8 mouse cellular contexts compared by ENCODE assay signal in genomic region chr16:18343778-18344177, GRCm38 (mm10). TPM values are rescaled to one million over a fixed set of nuclear protein-coding genes. Genes with fewer than 3 reads are reported as not detected.
A peak's percentile ranks its signal among the peaks of the same experiment; 100 is the strongest.
DNase-seq lines count a peak whose midpoint lies in the region; ATAC-seq and TF ChIP-seq lines count a peak whose summit lies in the region.

No protein-coding gene starts in this region.

- DNase-seq in c-Kit-positive CD71-positive TER-119-positive erythroid progenitor cells, embryonic 14.5 days (ENCODE audit: low spot score), result peak; percentile 97
- peak; percentile 96 to 98 for DNase-seq in heart, postnatal 10 days
- peak; percentile 83 for DNase-seq in large intestine, adult 2 months (ENCODE audit: low read depth, low spot score)
- DNase-seq in liver, postnatal 0 days, result peak; percentile 99
- peak; percentile 97 for DNase-seq in testis, postnatal 10 days (ENCODE audit: low spot score)

- H3K9me3 ChIP-seq in E14TG2a.4 (ENCODE audit: low read length), result no peaks in the 10 kb centered on the region
- H3K9me3 ChIP-seq in forebrain, embryonic 12.5 days, result no peaks in the 10 kb centered on the region
- no peaks in the 10 kb centered on the region for H3K9me3 ChIP-seq in liver, postnatal 0 days (ENCODE audit: low read length)
- H3K9me3 ChIP-seq in neural tube, embryonic 14.5 days (ENCODE audit: control insufficient read depth, low read length), result no peaks in the 10 kb centered on the region

- H3K4me3 ChIP-seq in E14TG2a.4 (replicated peaks; ENCODE audit: low read length), result peak overlapping the region; percentile 83
- peak overlapping the region; percentile 64 for H3K4me3 ChIP-seq in forebrain, embryonic 12.5 days (replicated peaks)
- H3K4me3 ChIP-seq in liver, postnatal 0 days (ENCODE audit: low read depth, low read length), result peak overlapping the region; percentile 88
- H3K4me3 ChIP-seq in neural tube, embryonic 14.5 days (ENCODE audit: low read depth, low read length), result peak overlapping the region; percentile 62

- ATAC-seq in forebrain, embryonic 12.5 days (ENCODE audit: low FRiP score), result peak; percentile 91
- ATAC-seq in liver, postnatal 0 days, result peak; percentile 81
- ATAC-seq in neural tube, embryonic 14.5 days (ENCODE audit: low read depth), result peak; percentile 93

- TF ChIP-seq EP300 in liver, postnatal 0 days (IDR thresholded peaks at IDR 0.05; ENCODE audit: low read depth), result no peak

- H3K9ac ChIP-seq in forebrain, embryonic 12.5 days, result peak overlapping the region; percentile 66
- peak overlapping the region; percentile 85 for H3K9ac ChIP-seq in liver, postnatal 0 days (replicated peaks)
- peak overlapping the region; percentile 64 for H3K9ac ChIP-seq in neural tube, embryonic 14.5 days (replicated peaks; ENCODE audit: low read depth, low read length)

- H3K4me2 ChIP-seq in forebrain, embryonic 12.5 days, result peak overlapping the region; percentile 78
- peak overlapping the region; percentile 94 for H3K4me2 ChIP-seq in liver, postnatal 0 days (ENCODE audit: low read depth, low read length)
- H3K4me2 ChIP-seq in neural tube, embryonic 14.5 days (ENCODE audit: low read depth, low read length), result peak overlapping the region; percentile 78

- H3K4me1 ChIP-seq in E14TG2a.4 (replicated peaks; ENCODE audit: low read depth, low read length), result peaks cover 47% of the 10 kb centered on the region
- H3K4me1 ChIP-seq in forebrain, embryonic 12.5 days, result peaks cover 45% of the 10 kb centered on the region
- H3K4me1 ChIP-seq in liver, postnatal 0 days (ENCODE audit: insufficient read depth), result peaks cover 37% of the 10 kb centered on the region
- peaks cover 26% of the 10 kb centered on the region; the same call in 1 of the 2 replicates for H3K4me1 ChIP-seq in neural tube, embryonic 14.5 days (ENCODE audit: control insufficient read depth, insufficient read depth, low read length)

- 0 out of 2 replicates have a peak, but pooled peaks cover 5% of the 10 kb centered on the region for H3K36me3 ChIP-seq in E14TG2a.4 (ENCODE audit: insufficient read depth, low read length)
- H3K36me3 ChIP-seq in forebrain, embryonic 12.5 days (replicated peaks), result no peaks in the 10 kb centered on the region
- H3K36me3 ChIP-seq in liver, postnatal 0 days (replicated peaks; ENCODE audit: insufficient read depth, low read length), result 0 out of 2 replicates have a peak, but pooled peaks cover 6% of the 10 kb centered on the region
- H3K36me3 ChIP-seq in neural tube, embryonic 14.5 days (ENCODE audit: control insufficient read depth, insufficient read depth, low read length), result no peaks in the 10 kb centered on the region

- peak overlapping the region; percentile 74 for H3K27ac ChIP-seq in forebrain, embryonic 12.5 days
- peak overlapping the region; percentile 94 for H3K27ac ChIP-seq in liver, postnatal 0 days (ENCODE audit: low read depth)
- H3K27ac ChIP-seq in neural tube, embryonic 14.5 days (ENCODE audit: low read depth, low read length), result peak overlapping the region; percentile 77

- intact Hi-C loops in heart, postnatal 10 days (cut with DNase I), result loop anchor here (2.0 kb wide), 2 partner anchors 63 to 273 kb away; no protein-coding TSS in a partner anchor

- H3K27me3 ChIP-seq in E14TG2a.4 (ENCODE audit: insufficient read depth, low read length), result peaks cover 15% of the 10 kb centered on the region
- H3K27me3 ChIP-seq in forebrain, embryonic 12.5 days, result 0 out of 2 replicates have a peak, but pooled peaks cover 4% of the 10 kb centered on the region
- H3K27me3 ChIP-seq in liver, postnatal 0 days (ENCODE audit: insufficient read depth, low read length), result peaks cover 24% of the 10 kb centered on the region
- no peaks in the 10 kb centered on the region; the same call in 1 of the 2 replicates for H3K27me3 ChIP-seq in neural tube, embryonic 14.5 days (ENCODE audit: control insufficient read depth, insufficient read depth, low read length)

- TF ChIP-seq CTCF in E14TG2a.4 (conservative IDR thresholded peaks at IDR 0.05; ENCODE audit: low read length), result no peak
- no peak for TF ChIP-seq CTCF in liver, postnatal 0 days (IDR thresholded peaks at IDR 0.05; ENCODE audit: low read depth)

- under 1% methylated on average over 38 of the region's 38 CpGs for WGBS in forebrain, embryonic 12.5 days
- WGBS in large intestine, adult 2 months, result under 1% methylated on average over 38 of the region's 38 CpGs
- WGBS in liver, postnatal 0 days (ENCODE audit: insufficient replicate concordance), result 3% methylated on average over 38 of the region's 38 CpGs
- under 1% methylated on average over 38 of the region's 38 CpGs for WGBS in neural tube, embryonic 14.5 days

RNA-seq across cellular contexts. Expression of gene Tango2, which starts 4.1 kb away (rescaled TPM):
- 40.7 and 41.5 TPM in 2 replicates for polyA plus RNA-seq in forebrain, embryonic 12.5 days (2016; fragmentation: Nextera tagmentation; extraction: Ambion mirVana)
- total RNA-seq in heart, postnatal 10 days (2021), result 10 to 100 TPM; 62.7 to 65.3 TPM
- 75.6 and 80.1 TPM in 2 replicates for polyA plus RNA-seq in large intestine, adult 2 months (2012; rRNA removed)
- 54.1 and 61.1 TPM in 2 replicates for polyA plus RNA-seq in liver, postnatal 0 days (2015; fragmentation: Nextera tagmentation; extraction: Ambion mirVana)
- 99.8 and 114 TPM in 2 replicates for polyA plus RNA-seq in neural tube, embryonic 14.5 days (2014; fragmentation: Nextera tagmentation; extraction: Ambion mirVana)

RNA-seq across cellular contexts. Expression of gene Arvcf, which starts 4.2 kb away (rescaled TPM):
- 115 and 126 TPM in 2 replicates for polyA plus RNA-seq in forebrain, embryonic 12.5 days (2016; fragmentation: Nextera tagmentation; extraction: Ambion mirVana)
- 10 to 100 TPM; 25.0 to 33.6 TPM for total RNA-seq in heart, postnatal 10 days (2021)
- 11.4 and 11.6 TPM in 2 replicates for polyA plus RNA-seq in large intestine, adult 2 months (2012; rRNA removed)
- 7.0 and 9.7 TPM in 2 replicates for polyA plus RNA-seq in liver, postnatal 0 days (2015; fragmentation: Nextera tagmentation; extraction: Ambion mirVana)
- polyA plus RNA-seq in neural tube, embryonic 14.5 days (2014; fragmentation: Nextera tagmentation; extraction: Ambion mirVana), result 60.2 and 73.5 TPM in 2 replicates

RNA-seq across cellular contexts. Expression of gene Dgcr8, which starts 54.7 kb away (rescaled TPM):
- polyA plus RNA-seq in forebrain, embryonic 12.5 days (2016; fragmentation: Nextera tagmentation; extraction: Ambion mirVana), result 40.8 and 44.2 TPM in 2 replicates
- 10 to 100 TPM; 26.0 to 27.2 TPM for total RNA-seq in heart, postnatal 10 days (2021)
- polyA plus RNA-seq in large intestine, adult 2 months (2012; rRNA removed), result 14.1 and 18.7 TPM in 2 replicates
- 5.4 and 9.2 TPM in 2 replicates for polyA plus RNA-seq in liver, postnatal 0 days (2015; fragmentation: Nextera tagmentation; extraction: Ambion mirVana)
- polyA plus RNA-seq in neural tube, embryonic 14.5 days (2014; fragmentation: Nextera tagmentation; extraction: Ambion mirVana), result 40.8 and 42.1 TPM in 2 replicates

Comparison
In these comparisons a context has a peak if more than half of its experiments do, and no peak if none do; other contexts are left out.
1. Peak in every context shown above with its lines: DNase-seq, ATAC-seq, H3K4me3 ChIP-seq and H3K27ac ChIP-seq.